Mouse (Mus musculus): Measurements from ENCODE around the gene Kxd1.
A peak's percentile ranks its signal among the peaks of the same experiment; 100 is the strongest.

The Kxd1 gene

DNA sequence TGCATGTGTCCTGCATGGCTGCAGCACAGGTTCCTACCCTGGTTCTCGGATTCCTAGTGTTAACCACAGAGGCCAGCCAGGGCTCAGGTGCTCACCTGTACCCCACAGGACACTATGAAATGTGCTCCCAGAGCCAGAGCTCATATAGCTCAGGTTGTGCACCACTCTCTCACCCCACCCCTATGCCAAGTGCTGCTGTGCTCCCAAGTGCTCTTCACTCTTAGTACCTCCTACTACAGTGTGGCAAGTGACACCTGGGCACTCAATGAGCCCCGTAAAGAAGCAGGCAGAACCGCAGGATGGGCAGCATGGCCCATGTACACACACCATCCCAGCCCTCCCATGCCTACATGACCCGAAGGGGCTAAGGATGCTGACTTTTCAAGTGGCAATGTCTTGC lies 59.0 kb downstream of the Kxd1 start:
- DNase-seq (ENCODE audit: low read depth, low spot score), result no peak

DNA sequence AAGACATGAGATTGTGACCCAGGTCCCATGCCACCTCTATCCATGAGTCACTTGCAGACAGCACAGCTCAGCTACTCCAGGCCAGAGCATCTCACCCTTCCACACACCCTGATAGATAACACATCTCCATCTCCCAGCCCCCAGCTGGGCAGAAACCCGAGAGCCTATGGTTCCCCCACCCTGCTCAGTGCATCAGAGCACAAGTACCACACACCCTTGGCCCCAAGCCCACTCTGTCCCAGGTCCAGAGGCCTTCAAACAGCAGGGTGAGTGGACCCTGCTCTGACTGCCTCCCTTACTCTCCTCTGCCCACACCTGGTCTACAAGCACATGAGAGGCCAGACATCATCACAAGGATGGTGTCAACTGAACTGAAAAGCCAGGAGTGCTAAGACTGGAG lies 59.8 kb downstream of the Kxd1 start:
- no peak for DNase-seq (ENCODE audit: low read depth, low spot score)

DNA sequence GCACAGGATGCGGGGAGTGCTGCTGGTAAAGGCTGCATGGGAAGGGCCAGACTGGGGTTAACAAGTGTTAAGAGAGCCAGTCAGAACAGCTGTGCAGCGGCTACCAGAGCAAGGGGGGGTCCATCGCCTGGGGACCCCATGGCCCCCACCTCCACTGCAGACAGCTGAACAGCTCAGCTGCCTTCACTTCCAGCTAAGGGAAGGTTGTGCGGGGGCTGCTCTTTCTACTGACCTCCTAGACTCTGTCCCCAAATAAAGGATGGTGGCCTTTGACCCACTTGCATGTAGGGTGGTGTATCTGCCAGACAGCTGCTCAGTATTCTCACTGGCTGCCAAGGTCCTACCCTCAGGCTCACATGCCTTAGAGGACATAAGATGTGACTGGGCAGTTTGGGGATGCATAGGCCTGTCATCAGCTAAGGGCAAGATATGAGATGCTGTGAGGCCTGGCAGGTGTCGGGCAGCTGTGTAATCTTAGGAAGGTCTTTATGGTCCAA lies 60.5 kb downstream of the Kxd1 start:
- DNase-seq (ENCODE audit: low read depth, low spot score), result no peak

DNA sequence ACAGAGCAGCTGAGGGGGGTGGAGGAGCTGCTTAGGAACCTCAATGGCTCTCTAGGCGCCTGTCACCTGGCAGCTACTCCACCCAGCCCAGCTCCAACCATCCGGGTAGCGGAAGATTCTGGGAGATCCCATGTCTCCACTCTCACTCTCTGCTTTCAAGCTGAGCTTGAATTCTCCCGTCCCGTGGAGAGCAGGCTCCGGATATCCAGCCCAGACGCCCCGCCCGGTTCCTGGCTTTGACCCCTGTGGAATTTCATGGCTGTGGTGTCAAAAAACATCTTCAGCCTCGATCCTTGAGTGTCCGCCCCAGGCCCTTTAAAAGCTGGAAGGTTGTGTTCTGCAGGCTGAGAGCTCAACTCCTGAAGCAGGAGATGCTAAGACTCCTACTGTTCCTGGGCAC lies 61.0 kb downstream of the Kxd1 start:
- peak; percentile 51 for DNase-seq (ENCODE audit: low read depth, low spot score)

DNA sequence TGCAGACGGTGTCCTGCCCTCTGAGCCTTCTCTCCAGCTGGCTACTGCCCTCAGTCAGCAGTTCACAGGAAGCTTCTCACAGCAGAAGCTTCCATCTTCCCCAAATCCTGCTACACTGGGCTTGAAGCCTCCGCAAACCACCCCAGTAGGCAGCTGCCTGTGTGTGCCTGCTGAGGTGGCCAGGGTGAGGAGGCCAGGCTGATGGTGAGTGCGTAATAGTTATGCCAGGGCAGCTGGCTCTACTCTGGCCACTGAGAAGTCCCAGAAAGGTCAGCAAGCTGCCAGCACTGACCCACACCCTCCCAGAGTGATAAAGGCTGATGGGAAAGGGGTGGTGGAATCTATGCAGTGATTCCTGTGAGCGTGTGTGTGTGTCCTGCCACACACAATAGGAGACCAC lies 61.5 kb downstream of the Kxd1 start:
- DNase-seq (ENCODE audit: low read depth, low spot score), result no peak

DNA sequence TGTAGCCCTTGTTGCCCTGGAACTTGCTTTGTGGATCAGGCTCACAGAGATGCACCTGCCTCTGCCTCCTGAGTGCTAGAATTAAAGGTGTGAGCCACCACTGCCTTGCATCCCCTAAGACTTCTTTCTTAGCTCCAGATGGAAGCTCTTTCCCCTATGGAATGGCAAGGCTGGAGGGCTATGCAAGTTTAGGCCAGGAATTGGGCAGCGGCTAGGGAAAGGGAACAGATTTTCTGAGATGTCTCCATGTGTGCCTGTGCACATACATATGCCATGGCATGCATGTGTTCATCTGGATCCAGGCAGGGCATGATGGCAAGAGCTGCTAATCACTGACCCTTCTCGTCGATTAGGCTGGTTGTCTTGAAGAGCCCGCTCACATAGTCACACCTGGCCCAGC lies 62.1 kb downstream of the Kxd1 start:
- DNase-seq (ENCODE audit: low read depth, low spot score), result no peak

DNA sequence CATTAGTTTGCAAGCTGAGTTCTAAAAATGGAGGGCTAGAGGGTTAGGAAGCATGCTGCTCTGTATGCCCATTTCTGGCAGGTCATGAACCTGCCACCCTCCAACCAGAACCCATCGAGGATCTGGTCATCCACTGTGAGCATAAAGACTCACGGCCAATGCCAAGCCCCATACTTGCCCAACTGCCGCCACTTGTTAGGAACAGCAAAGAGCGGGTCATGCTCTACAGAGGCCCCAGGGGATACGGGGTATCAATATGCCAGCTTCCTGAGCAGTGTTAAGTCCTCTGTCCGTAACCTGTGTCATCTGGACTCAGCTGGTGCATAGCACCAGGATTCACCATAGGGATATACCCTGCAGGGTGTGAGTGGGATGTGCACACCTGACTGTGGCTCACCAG lies 63.6 kb downstream of the Kxd1 start:
- DNase-seq (ENCODE audit: low read depth, low spot score), result no peak

DNA sequence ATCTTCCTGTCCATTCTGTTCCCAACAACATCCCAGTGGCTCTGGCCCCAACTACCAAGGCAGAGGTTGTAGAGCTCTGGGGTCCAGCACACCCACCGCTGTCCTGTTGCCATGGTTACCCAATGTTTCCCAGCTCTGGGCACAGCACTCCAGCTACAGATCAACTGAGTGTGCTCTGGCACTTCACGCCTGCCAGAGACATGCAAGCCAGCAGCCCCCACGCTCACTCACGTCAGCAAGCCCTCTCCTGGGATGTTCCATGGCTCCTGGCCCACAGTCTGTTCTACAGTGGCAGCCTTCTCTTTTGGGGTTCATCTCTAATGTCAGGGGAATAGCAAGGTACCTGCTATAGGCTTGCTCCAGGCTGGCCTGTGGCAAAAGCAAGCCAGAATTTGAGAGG lies 64.5 kb downstream of the Kxd1 start:
- DNase-seq (ENCODE audit: low read depth, low spot score), result no peak

DNA sequence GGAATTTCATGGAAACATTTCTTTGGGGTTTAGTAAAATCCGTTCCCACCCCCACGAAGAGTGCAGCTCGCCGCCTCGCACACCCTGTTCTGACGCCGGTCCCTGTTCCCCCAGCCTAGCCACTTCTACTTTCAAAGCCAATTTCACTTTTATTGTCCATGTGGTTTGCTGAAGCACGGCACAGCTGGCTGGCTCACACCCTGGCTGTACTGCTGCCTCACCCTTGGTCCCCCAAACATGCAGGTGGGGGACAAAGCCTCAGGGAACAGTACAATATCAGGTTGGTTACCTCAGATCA lies 65.3 kb downstream of the Kxd1 start:
- no peak for DNase-seq (ENCODE audit: low read depth, low spot score)

DNA sequence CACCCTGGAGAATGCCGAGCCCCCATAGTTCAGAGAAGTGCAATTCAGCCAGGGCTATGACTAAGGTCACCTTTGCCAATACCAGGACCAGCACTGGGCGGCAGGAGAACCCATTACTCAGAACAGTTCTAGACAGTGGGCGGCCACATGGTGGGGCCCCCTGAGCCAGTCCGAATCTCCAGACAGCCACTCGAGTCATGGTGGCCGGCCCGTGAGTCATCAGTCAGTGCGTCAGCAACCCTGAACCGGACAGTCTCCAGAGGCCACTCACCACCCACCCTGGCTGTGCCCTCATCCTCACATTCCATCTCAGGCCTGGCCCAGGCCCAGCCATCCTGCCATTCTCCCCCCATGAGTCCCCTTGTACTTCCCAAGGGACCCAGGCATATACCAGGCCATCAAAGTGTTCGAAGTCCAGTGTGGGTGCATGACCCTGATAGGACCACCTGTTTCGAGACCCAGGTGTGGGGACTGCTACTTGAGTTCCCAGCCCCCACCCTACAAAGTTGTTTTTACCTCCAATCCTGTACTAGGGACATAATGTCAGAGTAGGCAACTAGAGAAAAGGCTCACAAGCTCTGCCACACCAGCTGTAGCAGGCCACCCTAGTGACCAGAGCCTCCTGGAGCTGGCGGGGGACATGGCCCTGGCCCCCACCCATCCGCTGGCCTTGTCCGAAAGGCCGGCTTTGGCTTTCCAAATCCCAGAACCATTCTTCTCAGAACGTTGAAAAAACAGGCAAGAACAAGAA lies 65.8 kb downstream of the Kxd1 start:
- DNase-seq (ENCODE audit: low read depth, low spot score), result no peak

DNA sequence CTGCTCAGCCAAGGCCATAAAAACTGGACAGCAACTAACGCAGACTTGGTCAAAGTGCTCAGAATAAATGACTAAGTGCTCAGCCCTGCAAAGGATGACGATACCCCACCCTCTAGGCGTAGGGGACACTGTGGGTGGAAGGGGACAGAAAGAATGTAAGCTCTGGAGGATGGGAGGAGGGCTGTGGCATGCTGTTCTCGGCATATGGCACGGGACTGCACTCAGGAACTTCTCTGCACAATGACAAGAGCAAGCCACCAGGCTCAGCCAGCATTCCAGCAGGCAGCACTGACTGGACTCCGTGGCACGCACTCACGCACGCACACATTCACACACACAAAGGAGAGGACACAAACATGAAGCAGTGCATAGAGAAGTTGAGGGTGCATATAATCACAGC lies 67.2 kb downstream of the Kxd1 start:
- no peak for DNase-seq (ENCODE audit: low read depth, low spot score)

DNA sequence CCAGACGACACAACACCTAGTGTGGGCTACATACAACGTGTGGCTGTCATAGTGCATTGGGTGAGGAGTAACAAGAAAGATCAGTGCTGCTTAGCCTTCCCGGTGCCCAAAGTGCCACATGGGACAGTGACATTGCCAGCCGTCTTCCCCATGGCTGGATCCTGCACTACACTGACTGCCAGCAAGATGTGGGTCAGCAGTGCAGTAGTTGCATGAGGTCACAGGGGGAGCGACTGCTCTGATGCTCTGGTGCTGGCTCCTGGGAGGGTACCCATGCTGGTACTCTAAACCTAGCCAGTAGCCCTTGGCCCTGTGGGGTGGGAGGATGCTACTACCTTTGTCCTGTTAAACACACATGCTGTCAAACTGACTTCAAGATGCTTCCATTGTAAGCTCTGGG lies 67.6 kb downstream of the Kxd1 start:
- no peak for DNase-seq (ENCODE audit: low read depth, low spot score)

DNA sequence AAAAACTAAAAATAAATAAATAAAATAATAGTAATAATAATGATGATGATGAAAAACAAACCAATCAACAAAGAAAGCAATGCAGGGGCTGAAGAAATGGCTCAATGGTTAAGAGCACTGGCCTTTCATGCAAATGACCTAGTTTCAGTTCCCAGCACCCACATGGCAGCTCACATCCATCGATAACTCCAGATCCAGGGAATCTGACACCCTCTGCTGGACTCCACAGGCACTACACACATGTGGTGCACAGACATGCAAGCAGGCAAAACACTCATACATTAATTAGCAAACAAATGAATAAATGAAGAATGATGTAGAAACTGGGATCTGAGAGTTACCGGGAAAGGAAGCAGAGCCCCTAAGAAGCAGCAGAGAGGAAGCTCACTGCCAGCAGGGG lies 68.1 kb downstream of the Kxd1 start:
- DNase-seq (ENCODE audit: low read depth, low spot score), result peak; percentile 38

DNA sequence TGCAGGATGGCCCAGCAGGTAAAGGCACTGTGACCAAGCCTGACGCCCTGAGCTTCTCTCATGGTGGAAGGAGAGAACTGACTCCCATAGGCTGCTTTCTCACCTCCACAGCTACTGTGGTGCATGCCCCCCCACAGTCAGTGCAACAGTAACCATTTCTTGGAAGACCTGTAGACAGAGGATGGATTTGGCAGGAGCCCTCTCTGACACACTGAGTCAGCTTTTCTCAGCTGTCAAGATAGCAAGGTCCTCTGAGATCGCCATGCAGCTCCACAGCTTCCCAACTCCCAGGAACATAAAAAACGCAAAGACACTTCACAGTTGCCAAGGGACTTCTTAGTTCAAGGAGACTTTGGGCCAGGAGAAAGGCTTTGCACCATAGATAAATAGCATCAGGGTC lies 69.3 kb downstream of the Kxd1 start:
- DNase-seq (ENCODE audit: low read depth, low spot score), result no peak

Data from ZHBTc4 (cell line).